Mouse (Mus musculus) ES-Bruce4 (cell line): ENCODE measurements around the gene Ccdc142.

ENCODE experiments used
- CTCF ChIP-seq: IDR thresholded peaks from one replicate; pipeline ENCODE4 v1.8.1; 2011; ENCODE audit warnings: low read depth, low read length
- EP300 ChIP-seq: IDR thresholded peaks from 2 replicates; pipeline ENCODE4 v1.6.1; 2011; ENCODE audit warnings: low read depth, low read length; ENCODE audit not compliant: insufficient read depth
- POLR2A ChIP-seq: IDR thresholded peaks from one replicate; pipeline ENCODE4 v1.8.1; 2011; ENCODE audit warnings: low read length; ENCODE audit not compliant: insufficient read depth

DNA sequence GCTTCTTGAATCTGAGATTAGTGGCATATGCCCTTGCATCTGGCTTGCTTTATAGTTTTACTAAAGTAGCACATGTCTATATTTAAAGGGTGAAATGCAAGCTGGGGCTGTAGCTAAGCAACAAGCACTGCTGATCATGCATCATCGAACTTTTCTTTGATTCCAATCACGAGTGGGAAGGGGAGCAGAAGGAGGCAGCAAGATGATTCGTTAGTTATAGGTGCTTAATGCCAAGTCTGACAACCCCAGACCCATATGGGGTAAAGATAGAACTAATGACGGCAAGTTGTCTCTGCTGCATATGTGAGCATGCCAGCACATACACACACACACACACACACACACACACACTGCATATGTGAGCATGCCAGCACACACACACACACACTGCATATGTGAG lies 2.8 kb downstream of the Ccdc142 start:
- no peak for TF ChIP-seq POLR2A
- TF ChIP-seq CTCF: no peak
- no peak for TF ChIP-seq EP300
